Mouse (Mus musculus) forebrain, embryonic 11.5 days (tissue): ENCODE results near the gene Slc41a1. TPM values are rescaled to one million over a fixed set of nuclear protein-coding genes. Genes with fewer than 3 reads are reported as not detected.
"Not testable (repeated sequence)": the region's sequence is repeated elsewhere in the genome, so short reads cannot be mapped to it uniquely, and the experiment has no call there.

Experiments
- ATAC-seq: fragments of 200-750 bp; cut with Nextera tagmentation; replicated peaks from 2 replicates; pipeline ENCODE4 v1.8.0; 2017; ENCODE audit warnings: moderate TSS enrichment; ENCODE audit not compliant: low FRiP score
- DNase-seq: peaks from one replicate; pipeline ENCODE4 v3.0.0-alpha.2; 2017; ENCODE audit warnings: low spot score
- H3K27ac ChIP-seq: fragments of 300-500 bp; sonication (generic); 2 replicates; pipeline ENCODE4 v1.5.1; 2014; ENCODE audit warnings: low read depth, low read length
- H3K27me3 ChIP-seq: fragments of 300-500 bp; sonication (generic); 2 replicates; pipeline ENCODE4 v1.6.1; 2014; ENCODE audit warnings: mild to moderate bottlenecking, low read length, mixed read lengths; ENCODE audit not compliant: control insufficient read depth, insufficient read depth
- H3K36me3 ChIP-seq: fragments of 300-500 bp; sonication (generic); 2 replicates; pipeline ENCODE4 v1.6.1; 2014; ENCODE audit warnings: mild to moderate bottlenecking, low read length, moderate library complexity, mixed read lengths; ENCODE audit not compliant: control insufficient read depth, insufficient read depth
- H3K4me1 ChIP-seq: fragments of 300-500 bp; sonication (generic); replicated peaks from 2 replicates; pipeline ENCODE4 v1.6.1; 2014; ENCODE audit warnings: low read length, mixed read lengths; ENCODE audit not compliant: control insufficient read depth, insufficient read depth
- H3K4me2 ChIP-seq: fragments of 300-500 bp; sonication (generic); 2 replicates; pipeline ENCODE4 v1.6.1; 2014; ENCODE audit warnings: low read depth, mild to moderate bottlenecking, low read length, moderate library complexity, mixed read lengths; ENCODE audit not compliant: severe bottlenecking
- H3K4me3 ChIP-seq: fragments of 300-500 bp; sonication (generic); 2 replicates; pipeline ENCODE4 v1.5.1; 2014; ENCODE audit warnings: low read depth, low read length
- H3K9ac ChIP-seq: fragments of 300-500 bp; sonication (generic); 2 replicates; pipeline ENCODE4 v1.6.1; 2014; ENCODE audit warnings: low read length
- H3K9me3 ChIP-seq: fragments of 300-500 bp; sonication (generic); 2 replicates; pipeline ENCODE4 v1.6.1; 2016; ENCODE audit warnings: low read length, mixed read lengths; ENCODE audit not compliant: control insufficient read depth
- WGBS: fragments of 180-500 bp; shearing (Covaris S2); extraction: QIAGEN DNeasy Blood & Tissue Kit; methylation state at CpG from one replicate; pipeline ENCODE4 v1.1.7; 2014; 5-methylcytosine and 5-hydroxymethylcytosine counted together
- polyA plus RNA-seq: library from polyadenylated mRNA; unstranded; fragments of >200 nt; fragmentation: Nextera tagmentation; extraction: Ambion mirVana; gene quantifications from 2 replicates; pipeline ENCODE4 v1.2.1, GENCODE M21; 2014

The Slc41a1 gene
- polyA plus RNA-seq, 1 experiment from 2014 or later, result 12.5 TPM

DNA sequence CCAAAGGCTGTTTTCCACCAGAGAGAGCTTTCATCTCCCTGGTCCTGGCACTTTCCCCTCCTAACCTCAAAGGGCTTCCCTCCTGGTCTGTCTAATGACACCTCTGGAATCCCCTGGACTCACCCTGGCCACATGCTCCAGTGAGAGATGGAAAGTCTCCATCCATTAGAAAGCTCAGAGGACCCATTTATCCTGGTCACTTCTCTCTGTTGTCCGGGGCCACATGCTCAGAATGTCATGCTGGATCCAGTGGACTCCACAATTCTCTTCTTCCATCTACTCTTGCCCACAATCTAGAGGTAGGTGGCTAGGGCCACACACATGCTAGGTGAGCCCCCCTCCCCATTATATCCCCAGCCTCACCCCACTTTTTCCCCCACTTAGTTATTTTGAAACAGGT, 18.3 kb upstream of the Slc41a1 start:
- 96% methylated on average over 1 of the region's 1 CpGs for WGBS
- no peak for ATAC-seq

DNA sequence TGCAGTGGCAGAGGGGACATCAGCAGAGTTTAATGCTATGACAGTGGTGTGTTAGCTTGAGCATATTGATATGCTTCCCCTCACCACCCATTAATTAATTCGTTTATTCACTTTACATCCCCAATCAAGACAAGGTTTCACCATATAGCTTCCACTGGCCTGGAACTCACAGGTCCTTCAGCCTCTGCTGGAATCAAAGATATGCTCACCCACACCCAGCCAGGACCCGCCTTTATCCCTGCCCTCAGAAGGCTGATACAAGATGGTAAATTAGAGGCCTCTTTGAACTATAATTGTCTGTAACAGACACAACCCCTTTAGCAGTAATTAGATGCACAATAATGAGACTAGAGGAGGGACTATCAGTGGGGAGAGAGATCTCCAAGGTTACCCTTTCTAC, 17.6 kb upstream of the Slc41a1 start:
- no peak for ATAC-seq
- no peaks in the 10 kb centered on the region for H3K9me3 ChIP-seq
- H3K4me1 ChIP-seq, result no peaks in the 10 kb centered on the region
- no peak overlapping the region for H3K4me3 ChIP-seq
- H3K4me2 ChIP-seq, result no peak overlapping the region
- H3K27ac ChIP-seq, result no peak overlapping the region
- DNase-seq, result no peak
- H3K9ac ChIP-seq, result no peak overlapping the region
- no peaks in the 10 kb centered on the region for H3K36me3 ChIP-seq
- WGBS, result 72% methylated on average over 2 of the region's 2 CpGs
- no peaks in the 10 kb centered on the region for H3K27me3 ChIP-seq

More for the DNA sequence above, 18.3 kb upstream of the Slc41a1 start:
- Histone ChIP-seq H3K9me3 (no peaks in the 10 kb centered on the region), H3K9ac (no peak overlapping the region), H3K27ac (no peak overlapping the region), H3K4me1 (no peaks in the 10 kb centered on the region), H3K4me2 (no peak overlapping the region), H3K36me3 (no peaks in the 10 kb centered on the region), H3K27me3 (no peaks in the 10 kb centered on the region), H3K4me3 (no peak overlapping the region)
- no peak for DNase-seq

DNA sequence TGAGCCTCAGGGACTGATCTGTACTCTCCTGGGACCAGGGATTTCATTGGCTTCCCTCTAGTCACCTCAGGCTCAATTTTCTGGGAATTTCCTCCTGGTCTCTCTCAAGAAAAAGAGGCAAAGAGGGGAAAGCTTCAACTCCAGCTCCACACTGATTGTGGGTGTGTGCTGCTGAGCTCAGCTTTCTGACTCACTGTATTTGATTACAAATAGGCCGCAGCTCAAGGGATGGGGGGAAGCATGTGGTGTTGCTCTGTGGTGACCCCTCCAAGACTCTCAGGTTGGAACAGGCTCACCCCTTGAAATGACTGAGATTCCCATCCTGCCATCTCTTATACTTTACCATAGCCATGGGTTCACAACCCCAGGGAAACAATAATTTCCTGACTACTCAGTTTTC, 15.9 kb upstream of the Slc41a1 start:
- WGBS, result 84% methylated on average over 1 of the region's 1 CpGs
- H3K4me3 ChIP-seq, result no peak overlapping the region
- DNase-seq, result no peak
- H3K27me3 ChIP-seq, result no peaks in the 10 kb centered on the region
- H3K9me3 ChIP-seq, result no peaks in the 10 kb centered on the region
- H3K4me2 ChIP-seq, result no peak overlapping the region
- no peak overlapping the region for H3K9ac ChIP-seq
- H3K36me3 ChIP-seq, result no peaks in the 10 kb centered on the region
- no peak for ATAC-seq
- no peaks in the 10 kb centered on the region for H3K4me1 ChIP-seq
- no peak overlapping the region for H3K27ac ChIP-seq

DNA sequence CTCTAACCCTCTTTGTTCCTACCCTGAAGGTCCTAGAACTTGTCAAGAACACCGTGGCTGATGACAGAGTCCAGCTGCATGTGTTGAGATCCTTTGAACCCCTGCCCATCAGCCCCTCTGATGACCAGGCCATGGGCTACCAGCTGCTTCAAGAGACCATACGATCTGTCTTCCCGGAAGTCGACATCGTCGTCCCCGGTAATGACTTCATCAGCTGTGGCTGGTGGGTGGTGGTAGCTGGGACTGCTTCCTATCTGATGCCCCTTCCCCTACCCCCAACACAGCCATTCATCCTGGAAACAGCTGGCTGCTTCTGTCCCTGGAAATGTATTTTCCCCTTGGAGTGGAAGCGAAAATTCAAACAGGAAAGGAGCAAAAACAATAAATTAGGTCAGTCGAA, 15.3 kb upstream of the Slc41a1 start:
- no peak for ATAC-seq

DNA sequence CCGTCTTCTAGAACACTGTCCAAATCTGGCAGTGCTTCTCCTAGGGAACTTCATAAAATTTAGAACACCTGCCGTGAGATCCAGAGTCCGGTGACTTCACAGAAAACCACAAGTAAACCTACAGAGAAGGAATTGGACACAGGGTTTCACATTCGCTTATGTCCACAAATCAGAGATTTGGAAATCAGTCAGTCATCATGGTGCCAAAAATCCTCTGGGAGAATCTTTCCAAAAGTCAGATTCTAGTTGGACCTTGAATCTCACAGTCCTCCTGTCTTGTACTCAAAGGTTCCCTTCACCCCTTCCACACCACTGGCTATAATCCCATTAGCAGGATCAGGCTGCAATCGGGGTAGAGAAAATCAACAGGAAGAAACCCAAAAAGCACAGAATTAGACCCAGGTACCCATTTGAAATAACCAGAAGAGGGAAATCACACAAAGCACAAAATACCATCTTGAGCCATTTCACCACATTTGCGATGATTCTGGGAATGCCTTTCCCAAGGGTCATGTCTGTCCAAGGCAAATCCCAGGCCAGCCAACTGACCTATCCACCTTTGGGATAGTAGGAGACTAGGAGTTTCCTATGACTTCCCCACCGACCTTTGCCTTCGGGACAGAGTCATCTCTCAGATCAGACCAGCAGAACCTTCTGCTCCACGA, 14.5 kb upstream of the Slc41a1 start:
- no peak overlapping the region for H3K4me3 ChIP-seq
- WGBS, result 79% methylated on average over 9 of the region's 9 CpGs
- DNase-seq, result no peak
- no peak overlapping the region for H3K9ac ChIP-seq
- ATAC-seq, result no peak
- no peak overlapping the region for H3K27ac ChIP-seq
- H3K27me3 ChIP-seq, result no peaks in the 10 kb centered on the region
- H3K9me3 ChIP-seq, result no peaks in the 10 kb centered on the region
- H3K4me1 ChIP-seq, result no peaks in the 10 kb centered on the region
- no peaks in the 10 kb centered on the region for H3K36me3 ChIP-seq
- H3K4me2 ChIP-seq, result no peak overlapping the region

More for the DNA sequence above, 15.3 kb upstream of the Slc41a1 start:
- 85% methylated on average over 9 of the region's 9 CpGs for WGBS
- Histone ChIP-seq H3K27ac (no peak overlapping the region), H3K27me3 (no peaks in the 10 kb centered on the region), H3K4me3 (no peak overlapping the region), H3K9me3 (no peaks in the 10 kb centered on the region), H3K4me1 (no peaks in the 10 kb centered on the region), H3K36me3 (no peaks in the 10 kb centered on the region), H3K4me2 (no peak overlapping the region), H3K9ac (no peak overlapping the region)
- DNase-seq, result no peak

DNA sequence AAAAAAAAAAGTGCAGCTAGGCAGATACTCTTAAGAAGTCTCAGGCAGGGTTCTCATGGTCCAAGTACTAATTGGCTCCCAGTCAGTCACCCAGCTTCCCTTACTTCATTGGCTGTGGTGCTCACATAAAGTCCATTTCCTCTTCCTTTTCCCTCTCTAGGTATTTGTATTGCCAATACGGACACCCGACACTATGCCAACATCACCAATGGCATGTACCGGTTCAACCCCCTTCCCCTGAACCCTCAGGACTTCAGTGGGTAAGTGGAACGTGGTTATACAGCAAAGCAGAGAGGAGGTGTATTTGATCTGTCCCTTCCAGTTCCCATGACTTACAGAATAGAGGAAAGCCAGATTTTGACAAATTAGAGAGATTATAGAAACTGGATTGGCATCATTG, 13.6 kb upstream of the Slc41a1 start:
- no peaks in the 10 kb centered on the region for H3K27me3 ChIP-seq
- H3K4me3 ChIP-seq, result no peak overlapping the region
- no peaks in the 10 kb centered on the region for H3K4me1 ChIP-seq
- H3K36me3 ChIP-seq, result no peaks in the 10 kb centered on the region
- no peak overlapping the region for H3K9ac ChIP-seq
- H3K27ac ChIP-seq, result no peak overlapping the region
- WGBS, result 90% methylated on average over 4 of the region's 4 CpGs
- DNase-seq (no peak), ATAC-seq (no peak)
- H3K9me3 ChIP-seq, result no peaks in the 10 kb centered on the region
- H3K4me2 ChIP-seq, result no peak overlapping the region

DNA sequence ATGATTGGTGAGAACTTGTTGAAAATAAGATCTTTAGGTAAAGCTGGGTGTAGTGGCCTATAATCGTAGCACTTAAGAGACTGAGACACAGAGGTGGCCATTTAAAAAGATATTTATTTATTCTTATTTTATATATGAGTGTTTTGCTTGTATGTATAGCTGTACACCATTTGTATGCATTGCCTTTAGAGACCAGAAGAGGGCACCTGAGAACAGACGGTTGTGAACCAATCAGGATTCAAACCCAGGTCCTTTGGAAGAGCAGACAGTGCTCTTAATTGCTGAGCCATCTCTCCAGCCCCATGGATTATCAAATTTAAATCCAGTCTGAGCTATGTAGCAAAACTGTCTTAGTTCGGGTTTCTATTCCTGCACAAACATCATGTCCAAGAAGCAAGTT, 13.1 kb upstream of the Slc41a1 start:
- H3K4me3 ChIP-seq, result no peak overlapping the region
- DNase-seq (no peak), ATAC-seq (no peak)
- no peaks in the 10 kb centered on the region for H3K9me3 ChIP-seq
- H3K9ac ChIP-seq, result no peak overlapping the region
- no peak overlapping the region for H3K4me2 ChIP-seq
- H3K27ac ChIP-seq, result no peak overlapping the region
- H3K27me3 ChIP-seq, result no peaks in the 10 kb centered on the region
- no peaks in the 10 kb centered on the region for H3K36me3 ChIP-seq
- 87% methylated on average over 3 of the region's 3 CpGs for WGBS
- H3K4me1 ChIP-seq, result no peaks in the 10 kb centered on the region

DNA sequence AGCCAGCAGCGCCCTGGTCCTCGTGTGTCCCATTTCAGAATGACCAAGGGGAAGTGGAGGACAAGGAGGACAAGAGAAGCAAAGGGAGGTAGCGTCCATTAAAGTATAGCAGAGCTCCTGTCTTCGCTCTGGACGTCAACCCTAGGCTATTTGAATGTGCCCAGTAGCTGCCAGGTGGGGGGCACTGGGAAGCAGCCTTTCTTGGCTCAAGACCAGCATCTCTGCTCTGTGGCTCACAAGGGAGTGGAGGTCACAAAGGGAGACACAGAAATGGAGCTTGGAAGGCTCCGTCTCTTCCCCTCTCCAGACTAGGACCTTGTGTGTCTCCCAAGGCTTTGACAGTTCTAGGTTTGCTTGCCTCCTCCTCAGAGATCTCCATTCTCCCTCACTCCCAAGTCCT, 10.4 kb upstream of the Slc41a1 start:
- DNase-seq (no peak), ATAC-seq (no peak)
- no peak overlapping the region for H3K27ac ChIP-seq
- 85% methylated on average over 6 of the region's 6 CpGs for WGBS
- H3K4me3 ChIP-seq, result no peak overlapping the region
- no peak overlapping the region for H3K4me2 ChIP-seq
- no peaks in the 10 kb centered on the region for H3K27me3 ChIP-seq
- no peaks in the 10 kb centered on the region for H3K9me3 ChIP-seq
- no peaks in the 10 kb centered on the region for H3K4me1 ChIP-seq
- H3K9ac ChIP-seq, result no peak overlapping the region
- H3K36me3 ChIP-seq, result no peaks in the 10 kb centered on the region

DNA sequence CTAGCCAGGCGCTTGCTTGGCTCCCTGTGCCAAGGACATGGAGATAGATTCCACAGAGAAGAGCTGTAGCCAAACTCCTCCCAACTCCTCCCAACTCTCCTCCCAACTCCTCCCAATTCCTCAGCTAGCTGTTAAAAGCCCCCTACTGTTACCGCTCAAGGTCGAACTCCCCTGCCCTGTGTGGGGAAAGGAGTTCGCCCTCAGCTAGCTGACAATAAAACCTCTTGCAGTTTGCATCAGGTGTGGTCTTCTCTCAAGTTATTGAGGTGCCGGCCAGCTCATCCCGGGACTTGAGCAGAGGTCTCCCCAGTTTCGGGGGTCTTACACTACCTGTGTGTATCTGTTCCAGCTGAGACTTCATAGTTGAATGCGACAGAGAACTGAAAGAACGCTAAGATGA, 6.9 kb upstream of the Slc41a1 start:
- not testable (repeated sequence) for H3K9ac ChIP-seq, H3K36me3 ChIP-seq, H3K4me2 ChIP-seq, H3K27ac ChIP-seq, ATAC-seq, H3K4me3 ChIP-seq, DNase-seq, H3K27me3 ChIP-seq, H3K4me1 ChIP-seq, H3K9me3 ChIP-seq
- WGBS, result 79% methylated on average over 8 of the region's 9 CpGs
